Mouse (Mus musculus) gastrocnemius, postnatal 25 days (tissue): ENCODE results near the gene Oaz3. TPM values are rescaled to one million over a fixed set of nuclear protein-coding genes. Genes with fewer than 3 reads are reported as not detected.

Experiments
- DNase-seq: peaks from one replicate; pipeline ENCODE4 v3.0.0; 2022
- total RNA-seq, 2 experiments: library from RNA; stranded (reverse); gene quantifications; 1 replicate in 1 of 2; 2 replicates in 1 of 2; pipeline ENCODE4 v1.2.3; 2021

Oaz3 gene
- total RNA-seq, 2 experiments from 2014 or later = not detected

- DNase-seq = peak; percentile 56
Observed at GRCm38 (mm10) chr3:94456529-94457000, 12.8 kb upstream of the Oaz3 start.

GRCm38 (mm10) chr3:94449377-94449776 is 5.7 kb upstream of the Oaz3 start:
- DNase-seq = no peak

- peak; percentile 91 for DNase-seq
Observed at GRCm38 (mm10) chr3:94442951-94443596, 641 bp downstream of the Oaz3 start, which contains the start of gene Mrpl9. Mrpl9 (plus strand) TSS chr3:94443318.

GRCm38 (mm10) chr3:94441182-94441581 is 2.5 kb downstream of the Oaz3 start:
- DNase-seq = no peak

DNA sequence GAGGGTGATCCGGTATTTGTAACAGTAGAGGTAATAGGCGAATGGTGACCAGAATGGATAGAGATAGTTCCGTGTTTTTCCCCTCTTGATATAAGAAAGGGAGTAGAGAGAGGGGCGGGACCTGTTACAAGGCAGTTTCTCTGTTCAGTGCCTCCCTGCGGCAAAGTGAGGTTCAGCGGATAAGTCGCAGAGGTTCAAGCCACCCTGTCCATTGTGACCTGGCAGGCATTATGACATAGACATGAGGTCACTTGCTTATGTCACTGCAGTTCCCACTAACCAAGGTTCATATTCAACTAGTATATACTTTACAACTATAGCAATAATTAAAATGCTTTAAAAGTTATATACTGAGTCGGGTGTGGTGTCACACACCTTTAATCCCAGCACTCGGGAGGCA is 7.3 kb downstream of the Oaz3 start:
- DNase-seq = no peak

DNA sequence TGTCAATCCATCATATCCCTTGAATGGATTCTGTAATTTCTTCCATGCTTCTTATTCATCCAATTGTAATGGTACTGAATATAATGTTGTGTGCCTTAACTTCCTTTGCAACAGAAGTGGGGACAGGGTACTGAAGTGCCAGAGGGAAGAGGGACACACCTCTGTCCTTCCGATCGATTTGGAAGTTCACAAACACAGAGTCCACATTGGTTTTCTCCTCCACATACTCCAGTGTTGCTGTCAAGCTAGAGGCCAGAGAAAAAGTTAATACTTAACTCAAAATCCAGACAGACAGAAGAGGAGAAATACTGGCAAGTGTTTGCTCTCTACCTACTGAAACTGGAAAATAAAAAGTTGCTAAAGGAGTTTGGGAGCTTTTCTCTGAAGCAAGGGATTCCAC is 9.4 kb downstream of the Oaz3 start:
- DNase-seq = no peak

DNA sequence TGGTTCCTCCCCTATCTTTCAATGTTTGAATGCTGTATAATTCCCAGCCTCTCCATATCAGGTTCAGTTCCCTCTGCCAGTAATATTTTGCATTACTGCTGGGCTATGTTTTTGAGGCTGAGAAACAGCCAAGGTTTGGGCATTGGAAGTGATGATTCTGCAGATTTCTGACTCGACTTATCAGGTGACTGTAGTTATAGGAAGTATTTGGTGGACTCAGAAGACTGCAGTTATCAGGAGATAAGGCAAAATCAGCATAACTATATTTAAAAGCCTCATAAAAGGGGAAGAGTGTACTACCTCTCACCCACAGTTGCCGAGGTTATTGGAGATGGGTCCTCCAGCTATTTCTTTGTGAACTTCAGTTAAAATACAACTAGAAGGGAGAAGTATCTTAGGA is 12.7 kb downstream of the Oaz3 start:
- no peak for DNase-seq

DNA sequence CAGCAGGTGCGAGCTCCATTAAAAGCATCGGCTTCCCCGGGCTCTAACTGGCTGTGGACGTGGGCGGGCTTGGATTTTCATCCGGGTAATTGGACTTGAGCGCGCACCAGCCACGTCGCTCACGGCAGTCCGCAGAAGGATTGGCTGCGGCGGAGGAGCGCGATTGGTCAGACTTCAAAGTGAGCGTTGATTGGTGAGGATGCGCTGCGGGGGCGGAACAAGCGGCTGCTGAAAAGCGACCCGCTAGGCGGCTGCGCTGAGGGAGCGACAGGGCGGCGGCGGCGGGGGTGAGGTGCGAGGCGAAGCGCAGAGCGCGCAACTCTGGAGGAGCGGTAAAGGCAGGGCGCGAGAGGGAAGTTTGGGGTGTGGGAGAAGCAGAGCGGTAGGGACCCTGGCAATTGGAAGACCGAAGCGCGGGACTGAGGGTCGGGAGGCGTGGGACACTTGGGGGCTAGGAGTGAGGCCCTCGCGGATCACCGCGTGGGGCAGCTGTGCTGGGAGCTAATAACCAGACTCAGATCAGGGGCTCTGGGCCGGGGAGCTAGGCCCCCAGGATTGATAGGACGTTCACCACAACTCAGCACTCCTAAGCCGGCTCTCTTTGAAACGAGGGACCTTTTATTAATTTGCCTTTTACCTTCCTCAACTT is 30.6 kb downstream of the Oaz3 start, which contains the start of gene Tdrkh:
Gene Tdrkh (plus strand): TSS at position 243 of the 649 bp plus-strand sequence.
- DNase-seq = peak; percentile 96

- DNase-seq = no peak
Observed at GRCm38 (mm10) chr3:94412530-94412929, 31.2 kb downstream of the Oaz3 start.

DNA sequence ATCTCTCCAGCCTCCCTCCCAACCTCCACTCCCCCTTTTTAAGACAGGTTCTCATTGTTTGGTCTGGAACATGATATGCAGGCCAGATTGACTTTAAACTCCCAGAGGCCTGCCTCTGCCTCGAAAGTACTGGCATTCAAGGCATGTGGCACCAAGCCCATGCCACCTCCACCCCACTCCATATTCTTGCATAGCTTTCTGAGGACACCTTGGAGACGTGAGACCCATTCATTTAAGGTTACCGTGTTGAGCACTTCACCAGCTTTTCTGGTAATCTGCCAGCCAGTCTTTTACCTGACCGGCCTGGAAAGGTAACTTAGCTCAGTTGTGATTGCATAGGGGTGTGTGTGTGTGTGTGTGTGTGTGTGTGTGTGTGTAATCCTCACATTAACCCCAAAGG is 38.2 kb downstream of the Oaz3 start:
- DNase-seq = no peak

DNA sequence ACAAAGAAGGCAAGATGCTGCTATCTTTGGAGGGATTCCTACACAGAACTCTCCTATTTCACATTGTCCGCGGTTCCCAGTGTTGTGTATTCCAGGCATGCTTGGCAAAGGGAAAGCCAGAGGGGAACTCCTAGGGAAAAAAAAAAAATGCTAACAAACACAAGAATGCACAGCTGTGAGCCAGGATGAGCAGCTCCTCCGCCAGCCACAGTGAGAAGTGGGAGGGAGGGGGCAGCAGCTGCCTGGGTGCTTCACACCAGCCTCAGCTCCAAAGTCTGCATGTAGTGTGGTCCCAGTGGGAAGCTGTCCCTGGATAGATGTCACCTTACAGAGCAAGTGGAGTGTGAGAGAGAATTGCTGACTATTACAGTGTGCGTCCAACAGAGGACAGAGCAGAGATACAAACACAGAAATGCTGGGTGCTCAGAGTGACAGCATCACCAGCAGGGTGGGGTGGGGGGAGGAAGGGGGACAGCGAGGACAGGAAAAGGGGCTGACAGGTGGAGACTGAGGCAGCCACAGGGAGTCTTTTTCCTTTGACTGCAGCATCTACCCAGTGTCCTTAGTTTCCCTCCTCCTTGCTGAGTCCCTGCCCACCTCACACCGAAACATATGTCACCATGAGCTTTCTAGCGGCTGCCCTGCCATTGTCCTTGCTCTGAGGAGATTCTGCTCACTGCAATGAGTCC is 39.2 kb downstream of the Oaz3 start:
- DNase-seq = no peak

DNA sequence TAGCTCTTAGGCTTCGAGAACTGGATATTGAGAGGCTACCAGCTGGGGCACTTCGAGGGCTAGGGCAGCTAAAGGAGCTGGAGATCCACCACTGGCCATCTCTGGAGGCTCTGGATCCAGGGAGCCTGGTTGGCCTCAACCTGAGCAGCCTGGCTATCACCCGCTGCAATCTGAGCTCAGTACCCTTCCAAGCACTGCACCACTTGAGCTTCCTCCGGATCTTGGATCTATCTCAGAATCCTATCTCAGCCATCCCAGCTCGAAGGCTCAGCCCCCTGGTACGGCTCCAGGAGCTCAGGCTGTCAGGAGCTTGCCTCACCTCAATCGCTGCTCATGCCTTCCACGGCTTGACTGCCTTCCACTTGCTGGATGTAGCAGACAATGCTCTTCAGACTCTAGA is 41.3 kb downstream of the Oaz3 start:
- DNase-seq = no peak

- DNase-seq = no peak
Observed at GRCm38 (mm10) chr3:94399663-94400310, 43.9 kb downstream of the Oaz3 start.

DNA sequence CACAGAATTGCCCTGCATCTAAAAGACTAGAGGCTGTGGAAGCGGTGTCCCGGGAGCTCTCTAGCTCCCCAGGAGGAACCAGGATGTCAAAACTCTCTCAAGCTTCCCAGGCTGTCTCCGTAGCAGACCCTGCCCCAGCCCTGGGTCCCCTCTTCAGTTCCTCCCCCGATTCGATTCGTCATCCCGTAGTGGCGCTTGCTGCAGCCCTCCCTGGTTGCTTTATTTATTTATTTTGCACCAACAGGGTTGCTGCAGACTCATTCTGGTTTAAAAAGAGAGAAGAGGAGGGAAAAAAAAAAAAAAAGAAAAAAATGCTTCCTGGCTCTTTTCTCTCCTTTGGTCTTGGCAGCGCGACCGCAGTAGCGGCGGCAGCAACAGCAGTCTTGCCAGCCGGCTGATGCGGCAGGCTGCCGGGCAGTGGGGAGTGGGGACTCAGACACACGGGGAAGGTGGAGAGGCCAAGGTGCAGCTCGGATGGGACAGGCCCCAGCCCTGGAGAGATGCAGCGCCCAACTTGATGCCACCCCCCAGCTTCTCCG is 44.7 kb downstream of the Oaz3 start:
- no peak for DNase-seq

- DNase-seq = no peak
Observed at GRCm38 (mm10) chr3:94398217-94398616, 45.5 kb downstream of the Oaz3 start, which contains the start of gene Lingo4. Lingo4 (plus strand) TSS chr3:94398517.

GRCm38 (mm10) chr3:94396851-94397250 is 46.9 kb downstream of the Oaz3 start:
- DNase-seq = no peak

- DNase-seq = no peak
Observed at GRCm38 (mm10) chr3:94396336-94396735, 47.4 kb downstream of the Oaz3 start.

DNA sequence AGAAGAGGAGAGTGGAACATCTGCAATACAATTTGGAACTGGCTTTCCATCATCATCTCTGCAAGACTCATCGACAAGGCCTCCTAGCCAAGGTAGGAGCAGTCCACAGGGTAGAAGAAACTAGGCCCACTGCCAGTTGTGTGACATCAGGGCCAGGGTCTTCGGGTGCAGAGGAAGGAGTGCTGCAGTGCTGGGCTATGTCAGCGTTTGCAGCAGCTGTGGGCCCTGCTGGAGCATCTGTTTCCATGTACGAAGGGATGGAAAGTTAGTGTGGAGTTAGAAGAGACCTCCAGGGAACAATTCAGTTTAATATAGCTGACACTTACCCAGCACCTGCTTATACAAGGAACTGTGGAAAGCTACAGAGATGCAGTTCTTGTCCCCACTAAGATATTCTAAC is 50.7 kb downstream of the Oaz3 start:
- no peak for DNase-seq

GRCm38 (mm10) chr3:94392128-94392527 is 51.6 kb downstream of the Oaz3 start:
- no peak for DNase-seq

GRCm38 (mm10) chr3:94391001-94391400 is 52.7 kb downstream of the Oaz3 start:
- no peak for DNase-seq

DNA sequence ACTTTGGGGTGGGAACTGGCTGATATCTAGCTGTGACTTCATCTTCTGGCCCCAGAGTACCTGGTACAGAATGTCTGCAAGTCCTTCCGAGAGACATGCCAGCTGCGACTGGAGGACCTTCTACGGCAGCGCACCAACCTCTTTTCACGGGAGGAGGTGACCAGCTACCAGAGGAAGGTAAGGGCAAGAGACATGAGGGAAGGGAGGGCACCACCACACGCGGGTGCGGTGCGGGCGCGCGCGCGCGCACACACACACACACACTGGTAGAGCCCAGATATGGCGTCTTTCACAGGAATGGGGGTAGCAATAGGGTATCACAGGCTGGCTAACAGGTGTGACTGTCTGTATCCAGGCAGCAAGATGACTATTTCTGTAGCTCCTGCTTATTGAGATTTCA is 54.3 kb downstream of the Oaz3 start:
- no peak for DNase-seq

- no peak for DNase-seq
Observed at GRCm38 (mm10) chr3:94388047-94388446, 55.7 kb downstream of the Oaz3 start.
